Mouse (Mus musculus): ENCODE measurements around the gene Abca13. TPM values are rescaled to one million over a fixed set of nuclear protein-coding genes. Genes with fewer than 3 reads are reported as not detected.
"Not testable (repeated sequence)": the region's sequence is repeated elsewhere in the genome, so short reads cannot be mapped to it uniquely, and the experiment has no call there.

The Abca13 gene
- under 1 TPM; 0.06 to 0.07 TPM for total RNA-seq (2021)
- polyA plus RNA-seq (2012; rRNA removed) = not detected in 2 replicates
- long read RNA-seq = 0 reads

DNA sequence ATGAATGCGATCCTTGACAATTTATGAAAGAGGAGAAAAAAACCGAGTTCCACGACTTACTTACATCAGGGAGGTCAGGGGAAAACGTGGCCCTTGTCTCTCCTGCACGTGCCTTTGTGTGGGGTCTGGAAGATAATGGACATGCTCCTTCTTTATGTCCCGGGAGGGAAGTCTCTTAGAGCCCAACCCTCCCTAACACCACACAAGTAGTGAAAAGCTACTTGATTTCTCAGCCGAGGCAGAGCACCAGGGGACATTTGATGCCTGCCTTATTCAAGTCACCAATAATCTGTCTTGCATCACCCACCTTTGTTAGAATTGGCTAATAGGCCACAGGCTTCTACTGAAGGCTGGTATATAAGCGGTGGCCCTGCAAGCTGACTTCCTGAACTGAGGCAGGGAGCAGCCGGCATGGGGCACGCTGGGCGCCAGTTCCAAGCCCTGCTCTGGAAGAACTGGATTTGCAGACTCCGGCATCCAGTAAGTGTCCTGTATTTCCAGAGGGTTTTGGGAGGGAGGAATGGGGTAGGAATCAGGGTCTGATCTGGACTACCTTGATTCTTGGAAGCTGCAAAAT, at the start of gene Abca13:
Abca13 (plus strand) TSS at position 388 of the 577 bp plus-strand sequence.
- no peak for DNase-seq

- no peak for DNase-seq
These were observed 46.6 kb upstream of the Abca13 start for GRCm38 (mm10) chr11:9145113-9145512.

DNA sequence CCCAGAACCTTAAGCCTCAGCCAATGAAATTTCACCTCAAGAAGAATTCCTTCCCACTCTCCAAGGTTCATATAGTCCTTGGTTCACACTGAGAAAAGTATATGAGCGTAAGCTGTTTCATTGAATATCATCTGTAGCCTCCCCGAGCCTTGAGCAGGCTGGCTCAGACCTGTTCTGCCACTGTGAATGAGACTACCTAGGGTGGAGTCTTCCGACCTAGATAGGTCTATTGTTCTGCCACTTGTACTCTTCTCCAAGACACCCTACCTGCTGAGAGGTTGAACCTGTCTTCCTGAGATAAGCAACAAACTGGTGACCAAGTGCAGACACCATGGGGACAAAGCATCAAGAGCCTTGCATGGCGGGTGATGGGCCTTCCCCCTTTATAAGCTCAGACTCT, 45.6 kb upstream of the Abca13 start:
- no peak for DNase-seq

GRCm38 (mm10) chr11:9146683-9147082, 45.1 kb upstream of the Abca13 start:
- DNase-seq = no peak

- DNase-seq = peak; percentile 44
These were observed 43.5 kb upstream of the Abca13 start for GRCm38 (mm10) chr11:9148206-9148605.

DNA sequence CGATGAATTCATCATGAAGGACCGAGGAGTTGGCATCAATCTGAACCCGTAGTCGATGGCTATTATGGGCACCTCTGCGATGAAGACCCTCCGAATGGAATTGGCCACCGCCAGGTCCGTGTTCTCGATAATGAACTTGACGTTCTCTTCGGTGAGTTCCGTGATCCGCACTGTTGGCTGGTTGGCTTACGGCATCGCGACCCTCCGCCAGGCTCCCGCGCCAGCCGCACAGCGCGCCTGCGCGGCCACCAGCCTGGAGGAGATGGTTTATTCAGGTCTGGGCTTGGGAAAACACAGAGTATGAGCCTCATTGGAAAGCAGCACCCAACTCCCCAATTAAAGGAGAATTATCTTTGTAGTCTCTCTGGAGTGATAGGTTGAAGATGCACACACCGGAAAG, 41.3 kb upstream of the Abca13 start:
- not testable (repeated sequence) for DNase-seq

DNA sequence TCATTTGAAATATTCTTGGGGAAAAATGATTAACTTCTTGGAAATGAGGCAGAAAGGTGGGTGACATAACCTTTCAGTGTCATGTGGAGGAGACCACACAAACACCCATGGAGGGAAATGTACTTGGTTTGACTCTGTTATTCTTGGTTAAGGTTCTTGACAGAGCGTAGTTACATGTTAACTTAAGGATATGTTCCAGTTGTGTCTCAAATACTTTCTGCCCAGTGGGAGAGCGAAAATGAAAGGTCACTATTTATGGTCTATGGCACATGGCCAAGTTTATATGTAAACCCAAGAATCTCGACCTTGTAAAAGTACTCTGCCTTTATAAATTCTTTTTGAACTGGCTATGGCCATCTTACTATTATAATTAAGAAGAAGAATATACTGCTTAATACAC, 31.8 kb upstream of the Abca13 start:
- no peak for DNase-seq

GRCm38 (mm10) chr11:9167331-9167730, 24.4 kb upstream of the Abca13 start:
- no peak for DNase-seq

- DNase-seq = no peak
These were observed 10.3 kb upstream of the Abca13 start for GRCm38 (mm10) chr11:9181477-9181876.

GRCm38 (mm10) chr11:9189471-9189870, 2.3 kb upstream of the Abca13 start:
- not testable (repeated sequence) for DNase-seq

DNA sequence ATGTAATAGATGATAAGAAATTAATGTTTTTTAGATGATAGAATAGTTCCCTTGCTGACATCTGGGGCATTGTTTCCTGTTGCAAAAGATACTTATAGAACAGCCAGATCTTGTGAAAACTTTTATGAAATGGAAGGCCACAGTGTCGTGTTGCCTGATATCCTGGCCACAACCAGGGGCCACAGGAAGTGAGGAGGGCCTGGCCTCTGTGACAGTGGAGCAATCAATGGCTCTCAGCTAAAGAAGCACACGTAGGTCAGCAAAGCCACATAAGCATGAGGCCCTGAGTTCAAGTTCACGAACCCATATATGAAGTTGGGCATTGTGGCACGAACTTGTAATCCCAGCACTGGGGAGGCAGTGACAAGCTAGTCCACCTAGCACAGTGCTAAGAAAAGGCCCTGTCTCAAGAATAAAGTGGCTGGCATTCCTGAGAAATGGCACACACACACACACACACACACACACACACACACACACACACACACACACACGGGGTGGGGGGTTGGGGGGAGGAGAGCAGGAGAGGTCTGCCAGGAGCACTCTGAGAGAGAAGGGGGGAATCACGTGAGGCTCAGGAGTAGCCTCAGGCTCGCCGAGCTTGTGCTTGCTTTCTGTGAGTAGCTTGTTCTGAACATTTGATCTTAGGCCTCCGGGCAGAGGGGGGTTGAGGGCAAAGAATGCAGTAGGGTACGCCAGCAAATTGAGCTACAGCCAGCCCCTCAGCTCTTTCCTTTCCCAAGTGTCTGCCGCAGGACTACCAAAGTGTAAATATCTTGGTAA, 779 bp upstream of the Abca13 start:
- no peak for DNase-seq

- DNase-seq = no peak
These were observed 3.1 kb downstream of the Abca13 start for GRCm38 (mm10) chr11:9194861-9195260.

DNA sequence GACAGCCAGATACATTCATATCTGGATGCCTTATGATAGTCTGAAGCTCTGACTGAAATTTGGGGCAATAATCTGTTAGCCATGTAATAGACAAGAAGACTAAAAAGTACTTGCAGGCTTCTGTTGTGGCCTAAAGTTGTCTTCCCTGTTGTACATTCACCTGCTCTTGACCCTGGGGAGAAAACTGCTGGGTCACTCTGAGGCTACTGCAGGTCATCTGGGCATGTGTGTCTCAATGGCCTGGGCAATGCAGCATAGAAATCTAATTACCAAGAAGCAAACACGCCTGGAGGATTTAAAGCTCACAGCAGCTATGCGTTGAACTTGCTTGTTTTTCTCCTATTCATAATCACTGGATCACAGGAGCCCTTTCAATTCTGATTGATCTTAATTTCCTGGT, 8.1 kb downstream of the Abca13 start:
- DNase-seq = no peak

DNA sequence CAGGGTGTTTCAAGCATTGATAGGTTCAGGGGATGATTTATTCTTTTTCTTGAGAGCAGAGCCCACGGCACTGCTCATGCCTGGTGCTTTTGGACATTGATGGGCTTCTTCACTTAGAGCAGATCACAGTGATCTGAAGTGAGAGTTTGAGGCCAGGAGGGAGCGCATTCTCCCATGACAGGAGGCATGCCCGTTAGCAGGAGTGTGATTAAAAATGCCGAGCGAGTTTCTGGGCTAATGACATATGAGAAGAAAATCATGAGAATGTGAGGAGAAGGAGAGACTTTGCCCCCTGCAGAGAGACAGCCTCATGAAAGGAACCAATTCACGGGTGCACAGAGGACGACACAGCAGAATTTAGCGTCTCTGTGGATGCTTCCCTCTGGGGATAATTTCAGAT, 19.0 kb downstream of the Abca13 start:
- DNase-seq = no peak

DNA sequence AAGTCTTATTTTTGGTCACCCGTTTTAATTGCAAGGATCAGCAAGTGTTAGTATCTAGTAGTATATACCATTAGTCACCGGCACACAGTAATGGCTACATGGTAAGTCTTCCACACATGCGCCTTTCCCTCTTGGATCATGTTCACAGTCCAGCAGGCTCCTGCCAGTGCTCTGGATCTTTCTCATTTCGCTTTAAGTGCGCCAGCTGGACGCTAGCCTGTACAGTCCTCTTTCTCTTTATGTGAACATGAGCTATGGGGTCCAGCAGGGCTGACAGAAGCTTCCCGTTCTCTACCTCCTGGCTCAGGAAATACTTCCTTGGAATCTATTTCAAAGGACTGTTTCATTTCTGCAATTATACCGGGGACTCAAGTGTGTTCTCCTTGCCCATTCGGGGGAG, 21.8 kb downstream of the Abca13 start:
- no peak for DNase-seq

DNA sequence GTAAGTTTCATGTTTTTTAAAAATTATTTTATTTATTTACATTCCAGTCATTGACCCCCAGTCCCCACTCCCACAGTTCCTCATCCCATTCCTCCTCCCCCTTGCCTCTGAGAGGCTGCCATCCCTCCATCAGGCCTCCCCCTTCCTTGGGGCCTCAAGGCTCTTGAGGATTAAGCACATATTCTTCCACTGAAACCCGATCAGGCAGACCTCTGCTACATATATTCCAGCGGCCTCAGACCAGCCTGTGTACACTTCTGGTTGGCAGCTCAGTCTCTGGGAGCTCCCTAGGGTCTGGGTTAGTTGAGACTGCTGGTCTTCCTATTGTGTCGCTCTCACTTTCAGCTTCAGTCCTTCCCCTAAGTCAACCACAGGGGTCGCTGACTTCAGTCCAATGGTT, 24.5 kb downstream of the Abca13 start:
- no peak for DNase-seq

DNA sequence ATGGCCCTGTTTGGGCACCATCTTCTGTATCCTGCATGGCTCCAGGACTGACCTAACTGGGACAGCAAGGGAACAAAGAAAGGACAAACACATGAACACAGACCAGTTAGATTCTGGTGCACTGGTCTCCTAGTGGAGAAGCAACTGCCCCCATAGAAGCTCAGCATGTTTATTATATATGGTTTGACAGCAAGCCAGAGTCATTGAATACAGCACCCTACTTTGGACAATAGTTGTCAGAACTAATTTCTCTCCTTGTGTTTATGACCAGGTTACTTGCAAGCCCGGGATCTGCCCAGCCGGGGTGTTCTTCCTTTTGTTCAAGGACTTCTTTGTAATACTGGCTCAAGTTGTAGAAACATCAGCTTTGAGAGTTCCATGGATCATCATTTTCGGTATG, 28.8 kb downstream of the Abca13 start:
- no peak for DNase-seq

- no peak for DNase-seq
These were observed 29.9 kb downstream of the Abca13 start for GRCm38 (mm10) chr11:9221646-9222045.

DNA sequence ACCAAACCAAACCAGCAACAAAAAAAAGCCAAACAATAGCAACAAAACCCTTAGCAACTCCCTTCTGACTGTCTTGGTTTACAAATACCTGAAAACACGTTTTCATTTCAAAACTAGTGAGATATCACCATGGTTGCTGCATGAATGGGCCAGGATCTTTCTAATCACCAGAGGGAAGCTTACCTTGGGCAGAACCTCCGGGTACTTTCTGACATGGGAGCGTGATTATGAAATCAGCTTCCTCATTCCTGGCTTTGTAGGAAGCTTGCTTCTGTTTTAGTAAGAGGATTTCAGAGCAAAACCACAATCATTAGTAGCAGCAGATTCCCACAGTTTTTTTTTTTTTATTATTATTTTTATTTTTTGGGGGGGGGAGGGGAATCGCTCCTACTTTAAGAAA, 34.7 kb downstream of the Abca13 start:
- no peak for DNase-seq

- not testable (repeated sequence) for DNase-seq
These were observed 57.9 kb downstream of the Abca13 start for GRCm38 (mm10) chr11:9249627-9250026.

DNA sequence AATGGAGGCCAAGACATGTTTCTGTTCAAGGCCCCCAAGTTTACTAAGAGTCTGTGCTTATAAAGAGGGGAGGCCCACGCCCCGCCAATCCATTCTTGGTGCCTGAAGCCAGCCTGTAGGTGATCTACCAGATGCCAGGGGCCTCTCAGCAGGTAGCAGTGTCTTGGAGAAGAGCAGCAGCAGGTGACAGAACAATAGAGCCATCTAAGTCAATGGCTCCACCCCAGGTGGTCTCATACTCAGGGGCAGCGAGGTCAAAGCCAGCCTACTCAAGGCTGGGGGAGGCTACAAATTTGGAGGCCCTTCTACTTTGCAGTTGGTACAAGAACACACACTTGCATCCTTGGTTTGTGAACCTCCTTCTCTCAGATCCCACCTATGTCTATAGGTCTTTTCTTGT, 71.3 kb downstream of the Abca13 start:
- DNase-seq = not testable (repeated sequence)

- DNase-seq = no peak
These were observed 77.3 kb downstream of the Abca13 start for GRCm38 (mm10) chr11:9269090-9269489.

GRCm38 (mm10) chr11:9285204-9285603, 93.5 kb downstream of the Abca13 start:
- no peak for DNase-seq

DNA sequence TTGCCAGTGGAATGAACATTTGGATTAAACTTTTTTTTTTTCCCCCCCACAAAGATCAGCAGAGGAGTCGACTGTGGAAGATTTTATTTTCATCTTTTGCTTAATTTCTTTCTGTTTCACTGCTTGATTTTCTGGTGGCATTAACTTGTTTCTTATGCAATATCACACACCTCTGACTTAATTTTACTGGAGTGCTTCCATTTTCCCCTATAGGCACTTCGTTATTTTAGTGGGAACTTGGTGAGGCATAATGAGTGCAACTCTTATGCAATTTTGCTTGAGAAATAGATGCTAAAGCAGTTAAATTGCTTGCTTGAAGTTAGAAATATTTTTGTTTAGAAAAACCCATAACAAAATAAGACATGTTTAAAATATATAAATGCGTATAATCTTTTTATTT, 94.0 kb downstream of the Abca13 start:
- no peak for DNase-seq

Data from adrenal gland, adult 2 months (tissue).